Mouse (Mus musculus) adrenal gland, adult 2 months (tissue): ENCODE results near the gene Nlrp3. TPM values are rescaled to one million over a fixed set of nuclear protein-coding genes. Genes with fewer than 3 reads are reported as not detected.
A peak's percentile ranks its signal among the peaks of the same experiment; 100 is the strongest.
"Not testable (repeated sequence)": the region's sequence is repeated elsewhere in the genome, so short reads cannot be mapped to it uniquely, and the experiment has no call there.

Experiments used
- DNase-seq: peaks from one replicate; pipeline ENCODE4 v3.0.0; 2021
- polyA plus RNA-seq: library from polyadenylated mRNA; depleted of rRNA; stranded (reverse); fragments of >200 nt; gene quantifications from 2 replicates; pipeline ENCODE4 v1.2.3, GENCODE M21; 2012
- total RNA-seq, 2 experiments: library from RNA; stranded (reverse); gene quantifications; 2 replicates each; pipeline ENCODE4 v1.2.3; 2021

Nlrp3 gene
- total and polyA plus RNA-seq, 3 experiments: 0.29 to 1.8 (median 1.3) TPM

GRCm38 (mm10) chr11:59537218-59538130, 3.9 kb upstream of the Nlrp3 start:
- no peak for DNase-seq

GRCm38 (mm10) chr11:59538387-59538786, 3.0 kb upstream of the Nlrp3 start:
- peak; percentile 63 for DNase-seq

GRCm38 (mm10) chr11:59540123-59540522, 1.2 kb upstream of the Nlrp3 start:
- no peak for DNase-seq

GRCm38 (mm10) chr11:59542442-59542841, 1.1 kb downstream of the Nlrp3 start:
- DNase-seq: no peak

GRCm38 (mm10) chr11:59543376-59543775, 2.0 kb downstream of the Nlrp3 start:
- no peak for DNase-seq

- no peak for DNase-seq
Observed at GRCm38 (mm10) chr11:59544005-59544404, 2.6 kb downstream of the Nlrp3 start.

- no peak for DNase-seq
Observed at GRCm38 (mm10) chr11:59554127-59554526, 12.8 kb downstream of the Nlrp3 start.

GRCm38 (mm10) chr11:59554535-59554934, 13.2 kb downstream of the Nlrp3 start:
- DNase-seq: no peak

GRCm38 (mm10) chr11:59560906-59561305, 19.5 kb downstream of the Nlrp3 start:
- DNase-seq: no peak

GRCm38 (mm10) chr11:59562336-59562735, 21.0 kb downstream of the Nlrp3 start:
- DNase-seq: no peak

- no peak for DNase-seq
Observed at GRCm38 (mm10) chr11:59562837-59563236, 21.5 kb downstream of the Nlrp3 start.

GRCm38 (mm10) chr11:59569306-59569705, 27.9 kb downstream of the Nlrp3 start:
- DNase-seq: no peak

- DNase-seq: peak; percentile 10
Observed at GRCm38 (mm10) chr11:59575726-59576125, 34.4 kb downstream of the Nlrp3 start.

- not testable (repeated sequence) for DNase-seq
Observed at GRCm38 (mm10) chr11:59576135-59576534, 34.8 kb downstream of the Nlrp3 start, which contains the start of gene Olfr222. TSS of gene Olfr222 (minus strand) at chr11:59576235.

GRCm38 (mm10) chr11:59584539-59584938, 43.2 kb downstream of the Nlrp3 start:
- DNase-seq: peak; percentile 14

GRCm38 (mm10) chr11:59589496-59589895, 48.1 kb downstream of the Nlrp3 start:
- no peak for DNase-seq

- no peak for DNase-seq
Observed at GRCm38 (mm10) chr11:59593189-59593588, 51.8 kb downstream of the Nlrp3 start, which contains the start of gene Olfr223. TSS of gene Olfr223 (minus strand) at chr11:59593289.

- no peak for DNase-seq
Observed at GRCm38 (mm10) chr11:59596091-59596490, 54.7 kb downstream of the Nlrp3 start.

GRCm38 (mm10) chr11:59596950-59597349, 55.6 kb downstream of the Nlrp3 start:
- DNase-seq: no peak

GRCm38 (mm10) chr11:59599211-59599610, 57.8 kb downstream of the Nlrp3 start:
- no peak for DNase-seq

- no peak for DNase-seq
Observed at GRCm38 (mm10) chr11:59600872-59601271, 59.5 kb downstream of the Nlrp3 start.

GRCm38 (mm10) chr11:59602287-59602686, 60.9 kb downstream of the Nlrp3 start:
- no peak for DNase-seq

GRCm38 (mm10) chr11:59611646-59612045, 70.3 kb downstream of the Nlrp3 start:
- no peak for DNase-seq

GRCm38 (mm10) chr11:59614120-59614519, 72.8 kb downstream of the Nlrp3 start:
- DNase-seq: peak; percentile 37
